Mouse (Mus musculus): Measurements from ENCODE around the gene Zfp710. TPM values are rescaled to one million over a fixed set of nuclear protein-coding genes. Genes with fewer than 3 reads are reported as not detected.

Gene Zfp710
- total and polyA plus RNA-seq, 3 experiments, result 14.8 to 19.1 TPM; not detected in 1

GRCm38 (mm10) chr7:80105637-80106390 is 81.2 kb downstream of the Zfp710 start:
- no peak overlapping the region for H3K9ac ChIP-seq (ENCODE audit: control insufficient read depth, low read depth, low read length, poor library complexity, severe bottlenecking)
- H3K79me2 ChIP-seq (ENCODE audit: control insufficient read depth, insufficient read depth, low read length, poor library complexity), result peaks cover 17% of the 10 kb centered on the region
- H3K4me1 ChIP-seq (ENCODE audit: control insufficient read depth in 1 of 2, insufficient read depth in 2 of 2, low read length in 2 of 2), result peaks cover 0 to 3% of the 10 kb centered on the region in 2 experiments; a peak in 2 of 4 replicates
- TF ChIP-seq MYC (IDR thresholded peaks at IDR 0.05; ENCODE audit: low read depth, low read length) (no peak), GABPA (IDR thresholded peaks at IDR 0.05; ENCODE audit: low read depth, low read length) (no peak), UBTF (IDR thresholded peaks at IDR 0.05; ENCODE audit: borderline replicate concordance, insufficient read depth, low read depth, low read length) (no peak), ZC3H11A (IDR thresholded peaks at IDR 0.05; ENCODE audit: low read depth, low read length) (no peak), MAX (IDR thresholded peaks at IDR 0.05; ENCODE audit: low read length) (no peak)
- no peaks in the 10 kb centered on the region for H3K27me3 ChIP-seq (ENCODE audit: control insufficient read depth in 1 of 2, insufficient read depth in 2 of 2, low read length in 2 of 2)
- no peak overlapping the region for H3K4me3 ChIP-seq (ENCODE audit: control insufficient read depth in 1 of 2, insufficient read depth in 1 of 2, low read depth in 2 of 2, low read length in 2 of 2)
- no peaks in the 10 kb centered on the region for H3K9me3 ChIP-seq (replicated peaks; ENCODE audit: insufficient read depth, low read length)
- no peak for DNase-seq (ENCODE audit: low read depth, low spot score)
- H3K27ac ChIP-seq (ENCODE audit: control insufficient read depth, low read depth, low read length), result no peak overlapping the region
- peaks cover 3% of the 10 kb centered on the region in 2 experiments; a peak in 3 of 4 replicates for H3K36me3 ChIP-seq (ENCODE audit: control insufficient read depth in 1 of 2, insufficient read depth in 2 of 2, low read length in 2 of 2)

- peak in 1 of 2 experiments; percentile 26; a peak in 1 of 4 replicates for TF ChIP-seq EP300 (IDR thresholded peaks at IDR 0.05; ENCODE audit: low read depth in 1 of 2, low read length in 2 of 2)
- TF ChIP-seq TAL1 (IDR thresholded peaks at IDR 0.05; ENCODE audit: low read length), result peak; percentile 39
- TF ChIP-seq RAD21 (IDR thresholded peaks at IDR 0.05; ENCODE audit: low read depth, low read length), result no peak
- no peak for TF ChIP-seq TBP (IDR thresholded peaks at IDR 0.05; ENCODE audit: low read depth, low read length)
- peaks cover 0 to 3% of the 10 kb centered on the region in 2 experiments; a peak in 3 of 4 replicates for H3K4me1 ChIP-seq (ENCODE audit: control insufficient read depth in 1 of 2, insufficient read depth in 2 of 2, low read length in 2 of 2)
Measured at GRCm38 (mm10) chr7:80106441-80106840, 81.8 kb downstream of the Zfp710 start.

GRCm38 (mm10) chr7:80111066-80112045 is 86.7 kb downstream of the Zfp710 start:
- DNase-seq (ENCODE audit: low read depth, low spot score), result no peak
- no peak overlapping the region for H3K27ac ChIP-seq (ENCODE audit: control insufficient read depth, low read depth, low read length)
- H3K27me3 ChIP-seq (ENCODE audit: control insufficient read depth in 1 of 2, insufficient read depth in 2 of 2, low read length in 2 of 2), result no peaks in the 10 kb centered on the region
- H3K4me3 ChIP-seq (ENCODE audit: control insufficient read depth in 1 of 2, insufficient read depth in 1 of 2, low read depth in 2 of 2, low read length in 2 of 2), result no peak overlapping the region
- no peak overlapping the region for H3K9ac ChIP-seq (ENCODE audit: control insufficient read depth, low read depth, low read length, poor library complexity, severe bottlenecking)
- TF ChIP-seq JUND (IDR thresholded peaks at IDR 0.05; ENCODE audit: low read depth, low read length) (no peak), GABPA (IDR thresholded peaks at IDR 0.05; ENCODE audit: low read depth, low read length) (no peak), ETS1 (IDR thresholded peaks at IDR 0.05; ENCODE audit: low read depth, low read length) (no peak)
- H3K9me3 ChIP-seq (replicated peaks; ENCODE audit: insufficient read depth, low read length), result no peaks in the 10 kb centered on the region
- peaks cover 37% of the 10 kb centered on the region for H3K79me2 ChIP-seq (ENCODE audit: control insufficient read depth, insufficient read depth, low read length, poor library complexity)
- peaks cover 3 to 9% of the 10 kb centered on the region in 2 experiments; a peak in 3 of 4 replicates for H3K36me3 ChIP-seq (ENCODE audit: control insufficient read depth in 1 of 2, insufficient read depth in 2 of 2, low read length in 2 of 2)
- peaks cover 0 to 9% of the 10 kb centered on the region in 2 experiments; a peak in 3 of 4 replicates for H3K4me1 ChIP-seq (ENCODE audit: control insufficient read depth in 1 of 2, insufficient read depth in 2 of 2, low read length in 2 of 2)

More at GRCm38 (mm10) chr7:80106441-80106840, 81.8 kb downstream of the Zfp710 start:
- H3K9ac ChIP-seq (ENCODE audit: control insufficient read depth, low read depth, low read length, poor library complexity, severe bottlenecking), result no peak overlapping the region
- peaks cover 3% of the 10 kb centered on the region in 2 experiments; a peak in 3 of 4 replicates for H3K36me3 ChIP-seq (ENCODE audit: control insufficient read depth in 1 of 2, insufficient read depth in 2 of 2, low read length in 2 of 2)
- no peak overlapping the region for H3K27ac ChIP-seq (ENCODE audit: control insufficient read depth, low read depth, low read length)
- peak; percentile 58 for DNase-seq (ENCODE audit: low read depth, low spot score)
- H3K79me2 ChIP-seq (ENCODE audit: control insufficient read depth, insufficient read depth, low read length, poor library complexity), result peaks cover 18% of the 10 kb centered on the region
- no peaks in the 10 kb centered on the region for H3K9me3 ChIP-seq (replicated peaks; ENCODE audit: insufficient read depth, low read length)
- no peak overlapping the region for H3K4me3 ChIP-seq (ENCODE audit: control insufficient read depth in 1 of 2, insufficient read depth in 1 of 2, low read depth in 2 of 2, low read length in 2 of 2)
- no peaks in the 10 kb centered on the region for H3K27me3 ChIP-seq (ENCODE audit: control insufficient read depth in 1 of 2, insufficient read depth in 2 of 2, low read length in 2 of 2)

Measured in MEL (cell line).